Mouse (Mus musculus) frontal cortex, adult 2 months (tissue): Measurements from ENCODE around the gene Kiss1. TPM values are rescaled to one million over a fixed set of nuclear protein-coding genes. Genes with fewer than 3 reads are reported as not detected.
"Not testable (repeated sequence)": the region's sequence is repeated elsewhere in the genome, so short reads cannot be mapped to it uniquely, and the experiment has no call there.

Experiments used
- DNase-seq, 2 experiments: peaks; one replicate each; pipeline ENCODE4 v3.0.0; 2022; ENCODE audit warnings: low spot score in 1 of 2; ENCODE audit errors: extremely low spot score in 1 of 2
- polyA plus RNA-seq: library from polyadenylated mRNA; depleted of rRNA; stranded (reverse); fragments of >200 nt; gene quantifications from 2 replicates; pipeline ENCODE4 v1.2.3, GENCODE M21; 2012

The Kiss1 gene
- polyA plus RNA-seq, 1 experiment = 0.36 TPM

DNA sequence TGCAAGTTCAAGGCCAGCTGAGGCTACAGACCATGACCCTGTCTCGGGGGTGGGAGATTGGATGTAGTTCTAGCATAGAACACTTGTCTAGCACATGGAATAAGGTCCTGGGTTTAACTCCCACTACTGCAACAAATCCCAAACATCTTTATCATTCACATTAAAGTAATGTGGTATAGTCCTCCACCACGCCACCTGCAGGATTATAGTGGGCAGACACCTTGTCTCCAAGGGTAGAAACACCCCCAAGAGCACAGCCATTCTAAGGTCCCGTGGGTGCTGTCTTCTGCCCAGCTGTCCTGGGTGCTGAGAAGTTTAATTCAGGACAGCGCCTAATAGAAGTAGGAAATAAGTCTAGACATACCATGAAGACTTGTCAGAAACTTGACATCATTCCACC lies 5.1 kb upstream of the Kiss1 start:
- DNase-seq = no peak

GRCm38 (mm10) chr1:133317149-133317548 lies 4.5 kb upstream of the Kiss1 start:
- DNase-seq = no peak

DNA sequence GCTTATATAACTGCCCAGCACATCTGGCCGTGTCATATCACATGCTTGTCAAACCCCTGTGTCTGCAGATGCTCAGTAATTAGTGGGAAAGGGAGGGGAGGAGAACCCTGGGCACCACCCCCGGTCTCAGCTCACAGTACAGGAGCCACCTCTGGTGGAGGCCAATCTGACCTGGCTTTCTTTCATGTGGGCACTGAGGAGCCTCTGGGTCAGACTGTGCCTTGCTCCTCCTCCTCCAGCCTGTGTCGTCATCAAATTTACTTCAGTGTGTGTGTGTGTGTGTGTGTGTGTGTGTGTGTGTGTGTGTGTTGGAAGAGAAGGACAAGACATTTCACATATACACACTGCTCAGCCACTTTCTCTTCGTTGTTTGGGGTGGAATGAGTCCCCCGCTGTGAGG lies 1.7 kb downstream of the Kiss1 start:
- no peak for DNase-seq

DNA sequence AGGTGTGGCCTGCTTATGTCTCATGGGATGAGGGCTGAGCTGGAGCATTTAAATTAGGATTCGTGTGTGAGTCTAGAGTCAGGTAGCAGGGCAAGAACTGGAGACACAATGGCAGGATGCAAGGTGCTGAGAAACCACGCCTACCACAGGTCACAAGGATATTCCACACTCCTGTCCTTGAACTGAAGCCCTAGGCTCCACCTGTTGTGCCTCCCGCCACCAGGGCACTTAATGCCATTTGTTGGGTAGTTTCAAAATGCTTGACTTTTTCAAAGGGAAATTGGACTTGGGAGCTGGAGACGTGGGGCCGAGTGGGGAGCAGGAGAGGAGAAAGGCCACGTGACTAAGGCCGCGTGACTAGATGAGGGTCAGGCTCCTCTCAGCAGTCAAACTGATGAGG lies 4.3 kb downstream of the Kiss1 start:
- no peak for DNase-seq

DNA sequence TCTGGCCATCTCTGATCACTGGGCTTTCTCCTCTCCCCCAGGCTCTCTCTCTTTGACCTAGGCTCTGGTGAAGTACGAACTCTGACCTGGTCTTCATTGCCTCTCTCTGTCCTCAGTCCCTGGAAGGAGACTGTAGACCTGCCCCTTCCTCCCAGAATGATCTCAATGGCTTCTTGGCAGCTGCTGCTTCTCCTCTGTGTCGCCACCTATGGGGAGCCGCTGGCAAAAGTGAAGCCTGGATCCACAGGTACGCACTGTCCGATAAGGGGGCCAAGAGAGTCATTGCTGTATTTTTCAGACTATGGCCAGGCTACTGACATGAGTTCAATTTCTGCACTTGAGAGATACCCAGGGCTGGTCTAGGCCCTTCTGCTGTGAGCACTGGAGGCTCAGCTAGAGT lies 5.4 kb downstream of the Kiss1 start:
- no peak for DNase-seq

DNA sequence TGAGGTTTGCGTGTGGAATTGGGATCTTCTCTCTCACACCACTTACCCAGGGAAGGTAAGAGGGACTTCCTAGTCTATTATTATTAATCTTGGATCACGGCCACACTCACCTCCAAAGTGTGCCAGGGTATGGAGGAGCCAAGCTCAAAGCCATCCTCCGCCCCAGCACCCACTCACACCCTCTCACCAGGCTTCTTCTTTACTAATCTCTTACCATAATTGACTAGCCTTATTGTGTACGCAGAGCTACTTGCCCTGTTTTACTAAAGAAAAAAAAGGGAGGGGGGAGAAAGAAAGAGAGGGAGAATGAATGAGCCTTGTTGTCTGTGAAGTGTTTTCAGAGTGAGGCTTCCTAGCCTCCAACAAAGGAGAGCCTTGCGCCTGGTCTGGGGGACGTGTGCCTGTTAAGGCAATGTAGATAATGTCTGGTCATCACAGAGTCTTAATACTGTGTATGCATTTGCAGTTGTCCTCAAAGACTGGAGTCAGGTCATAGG lies 6.7 kb downstream of the Kiss1 start:
- no peak for DNase-seq

GRCm38 (mm10) chr1:133328896-133329637 lies 7.4 kb downstream of the Kiss1 start:
- DNase-seq = no peak

DNA sequence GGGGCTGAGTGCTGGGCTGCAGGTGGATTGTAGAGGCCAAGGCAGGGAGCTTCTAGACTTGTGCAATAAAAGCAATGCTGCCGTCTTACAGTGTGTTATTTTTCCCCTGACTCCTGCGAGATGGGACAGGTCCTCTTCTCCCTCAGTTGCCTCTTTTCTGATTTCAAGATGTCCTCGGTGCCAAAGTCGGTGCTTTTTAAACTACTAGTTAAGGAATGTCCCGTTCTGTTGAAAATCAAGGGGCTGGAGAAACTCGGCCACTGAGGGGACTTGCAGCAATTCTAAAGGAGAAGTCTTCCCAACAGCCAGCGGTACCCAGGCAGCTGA lies 7.9 kb downstream of the Kiss1 start:
- DNase-seq = no peak

- no peak for DNase-seq
Measured at GRCm38 (mm10) chr1:133331142-133331541, 9.5 kb downstream of the Kiss1 start.

DNA sequence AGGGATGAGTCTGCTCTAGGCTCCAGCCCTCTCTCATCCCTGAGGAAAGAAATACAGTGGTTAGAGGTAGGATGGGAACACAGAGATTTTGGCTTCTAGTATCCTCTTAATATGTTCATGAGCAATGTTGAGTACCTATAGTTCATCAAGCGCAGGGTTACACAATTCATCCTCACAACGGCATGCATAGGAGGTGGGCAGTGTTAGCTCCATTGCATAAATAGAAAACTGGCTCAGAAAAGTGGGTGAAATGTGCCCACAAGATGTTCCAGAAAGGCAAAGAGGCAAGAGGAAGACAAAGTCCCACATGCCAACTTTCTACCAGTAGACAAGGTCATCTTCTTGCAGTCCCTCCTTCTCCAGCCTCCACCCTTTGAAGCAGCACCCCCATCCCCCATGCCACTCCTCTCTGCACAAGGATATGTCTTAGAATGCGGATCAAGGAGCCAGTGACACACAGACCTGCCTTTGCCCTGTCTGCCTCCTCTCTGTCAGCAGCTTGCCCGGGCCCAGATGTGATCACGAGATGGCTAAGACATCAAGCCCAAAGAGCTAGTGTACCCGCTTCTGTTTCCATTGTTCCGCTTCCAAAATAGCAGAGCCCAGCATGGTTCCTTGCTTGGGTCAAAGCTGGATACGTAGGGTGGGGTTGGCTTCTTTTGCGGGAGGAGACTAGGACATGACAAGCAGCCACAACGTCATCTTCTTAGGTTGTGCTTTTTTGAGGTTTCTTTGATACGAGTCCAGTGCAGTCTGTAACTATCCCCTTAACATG lies 11.2 kb downstream of the Kiss1 start:
- peak; percentile 42 to 46 for DNase-seq

- DNase-seq = no peak
Measured at GRCm38 (mm10) chr1:133333937-133334336, 12.3 kb downstream of the Kiss1 start.

- DNase-seq = not testable (repeated sequence)
Measured at GRCm38 (mm10) chr1:133340403-133340802, 18.7 kb downstream of the Kiss1 start.

GRCm38 (mm10) chr1:133344357-133344756 lies 22.7 kb downstream of the Kiss1 start:
- no peak for DNase-seq

DNA sequence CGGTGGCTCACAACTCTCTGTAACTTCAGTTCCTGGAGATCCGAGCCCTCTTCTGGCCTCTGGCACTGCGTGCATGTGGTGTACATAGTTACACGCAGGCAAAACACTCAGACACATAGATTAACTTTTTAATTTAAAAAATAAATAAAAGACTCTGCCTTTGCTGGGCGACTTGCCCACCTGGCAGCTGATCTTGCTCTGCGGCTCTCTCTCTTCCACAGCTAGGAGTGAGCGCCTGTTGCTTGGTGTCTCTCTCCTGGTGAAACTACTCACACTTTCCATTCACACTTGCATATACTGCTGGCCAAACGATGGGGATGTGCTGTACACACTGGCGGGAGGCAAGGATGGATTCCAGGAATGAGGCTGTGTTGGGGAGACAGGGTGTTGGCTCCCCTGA lies 24.9 kb downstream of the Kiss1 start:
- no peak for DNase-seq

- no peak for DNase-seq
Measured at GRCm38 (mm10) chr1:133347226-133347625, 25.6 kb downstream of the Kiss1 start.

DNA sequence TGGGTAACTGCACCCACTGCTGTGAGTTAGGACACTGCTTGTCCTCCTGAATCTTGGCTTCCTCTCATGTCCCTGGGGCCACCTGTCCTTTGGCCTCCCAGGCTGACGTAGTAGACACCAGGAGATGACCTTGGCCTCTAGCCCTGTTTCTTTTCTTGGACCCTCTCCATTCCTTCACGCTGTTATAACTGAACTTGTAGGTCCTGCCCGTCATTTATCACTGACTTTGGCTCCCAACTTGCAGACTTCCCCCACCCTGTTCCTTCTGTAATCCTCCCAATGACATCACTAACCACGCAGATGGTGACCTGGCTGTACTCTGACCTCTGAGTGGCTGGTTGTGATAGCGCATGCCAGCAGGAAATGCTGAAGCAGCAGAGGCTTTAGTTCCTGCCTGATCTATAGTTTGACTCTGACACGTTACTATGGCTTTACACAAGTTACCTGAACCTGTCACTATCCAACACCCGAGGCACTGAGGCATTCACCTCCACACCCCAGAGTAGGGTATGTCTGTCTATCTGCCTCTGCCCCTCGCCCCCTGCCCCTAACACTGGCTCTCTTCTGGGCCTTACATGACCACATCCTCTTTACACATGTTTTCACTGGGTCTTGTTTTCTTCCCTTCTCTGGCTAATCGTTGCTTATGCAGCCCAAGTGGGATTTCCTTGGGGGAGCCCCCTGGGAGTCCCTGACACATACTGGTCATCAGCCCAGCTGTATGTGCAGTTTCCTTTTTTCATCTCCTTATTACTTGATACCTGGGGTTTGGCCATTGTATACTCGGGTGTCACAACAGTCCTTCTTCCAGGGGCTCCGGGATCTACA lies 26.2 kb downstream of the Kiss1 start:
- DNase-seq = no peak

DNA sequence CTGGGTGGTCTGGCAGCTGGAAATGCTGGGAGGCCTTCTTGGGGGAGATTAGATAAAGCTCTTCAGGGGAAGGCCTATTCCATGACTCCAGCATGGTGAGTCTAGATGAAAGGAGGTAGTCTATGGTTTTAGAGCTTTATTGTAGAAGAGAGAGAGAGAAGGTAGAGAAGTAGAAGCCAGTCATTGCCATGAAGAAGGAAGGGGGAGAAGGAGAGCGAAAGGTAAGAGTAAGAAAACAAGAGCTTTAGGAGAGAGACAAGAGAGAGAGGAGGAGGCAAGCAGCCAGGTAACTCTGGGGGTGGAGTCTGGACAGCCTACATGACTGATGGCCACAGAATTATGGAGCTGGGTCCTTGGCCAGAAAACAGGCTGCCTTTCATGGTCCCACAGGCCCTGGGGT lies 28.5 kb downstream of the Kiss1 start, which contains the start of gene Ren1:
Ren1 (plus strand) TSS at position 301 of the 400 bp plus-strand sequence.
- DNase-seq = no peak

DNA sequence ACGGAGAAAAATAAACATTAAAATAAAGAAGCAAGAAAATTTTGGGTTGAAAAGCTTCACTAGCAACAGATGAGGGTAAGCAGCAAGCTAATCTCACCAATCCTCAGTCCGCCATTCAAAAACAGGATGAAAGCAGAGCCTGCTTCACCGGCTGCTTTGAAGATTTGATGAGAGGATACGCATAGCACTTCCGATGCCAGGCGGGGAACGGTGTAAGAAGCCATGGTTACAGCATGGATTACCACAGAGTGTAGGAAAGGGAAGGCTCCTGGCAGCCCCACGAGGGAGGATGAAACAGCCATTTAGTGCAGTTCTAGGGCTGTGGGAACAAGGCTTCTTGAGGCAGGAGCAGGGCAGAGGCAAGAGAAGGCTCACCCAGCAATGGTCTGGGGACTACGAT lies 30.1 kb downstream of the Kiss1 start:
- no peak for DNase-seq

DNA sequence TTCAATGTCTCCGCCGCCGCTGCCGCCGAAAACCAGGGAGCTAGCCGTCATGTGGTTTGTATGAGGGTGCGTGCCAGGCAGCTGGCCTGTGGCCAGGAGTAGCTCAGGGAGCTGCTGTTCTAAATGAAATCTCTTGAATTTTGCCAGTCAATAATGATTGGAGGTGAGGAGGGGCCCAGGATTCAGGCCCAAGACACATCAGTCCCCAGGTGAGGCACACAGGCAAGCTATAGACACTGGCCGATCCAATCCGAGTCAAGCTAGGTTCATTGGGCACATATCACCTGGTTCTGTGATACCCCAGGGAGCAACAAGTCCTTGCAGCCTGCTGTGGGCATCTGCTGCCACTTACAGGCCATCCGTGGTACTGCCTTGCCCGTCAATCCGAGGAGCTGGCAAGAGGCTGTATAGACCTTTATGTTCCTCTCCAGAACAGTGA lies 31.7 kb downstream of the Kiss1 start:
- DNase-seq = peak; percentile 64 to 93

GRCm38 (mm10) chr1:133355469-133355868 lies 33.8 kb downstream of the Kiss1 start:
- no peak for DNase-seq

- no peak for DNase-seq
Measured at GRCm38 (mm10) chr1:133355912-133356311, 34.2 kb downstream of the Kiss1 start.
